Mouse (Mus musculus): ENCODE measurements around the gene Szt2.

- TF ChIP-seq CTCF (IDR thresholded peaks at IDR 0.05), result no peak
- TF ChIP-seq EP300 (IDR thresholded peaks at IDR 0.05; ENCODE audit: insufficient read depth, low read depth, low read length), result no peak
- no peak for TF ChIP-seq POLR2A (IDR thresholded peaks at IDR 0.05; ENCODE audit: insufficient read depth, low read depth, low read length)
Observed at GRCm38 (mm10) chr4:118387316-118387715, 21.8 kb downstream of the Szt2 start.
